Comparison of ENCODE assay signal across 8 mouse cellular contexts in the genomic region with DNA sequence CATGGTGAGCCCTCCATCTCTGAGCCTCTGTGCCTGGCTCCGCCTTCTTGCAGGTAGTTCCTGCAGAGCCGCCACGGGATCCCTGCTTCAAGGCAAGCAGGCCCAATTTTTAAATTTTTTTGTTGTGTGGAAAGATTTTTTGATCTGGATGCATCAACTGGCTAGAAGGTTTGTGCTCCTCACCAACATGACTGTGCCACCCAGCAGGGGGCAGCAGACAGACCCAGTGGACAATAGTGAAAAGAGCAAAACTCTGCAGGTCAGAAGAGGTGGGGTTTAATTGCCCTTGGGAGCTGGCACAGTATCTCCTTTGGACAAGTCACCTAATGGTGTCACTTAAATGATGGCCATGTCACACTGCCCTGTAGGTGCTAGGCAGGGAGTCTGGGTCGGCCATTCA.
DNase-seq lines count a peak whose midpoint lies in the region; ATAC-seq and TF ChIP-seq lines count a peak whose summit lies in the region.

No protein-coding gene starts in this region.

- TF ChIP-seq POLR2A in bone marrow, adult 2 months (IDR thresholded peaks at IDR 0.05; ENCODE audit: borderline replicate concordance, control insufficient read depth, low read depth, low read length), result no peak

- peak; percentile 53 for DNase-seq in neural tube, embryonic 10.5 days (ENCODE audit: extremely low spot score, low spot score)
- peak; percentile 25 for DNase-seq in forelimb bud, embryonic 11.5 days (ENCODE audit: low read depth, low spot score)
- DNase-seq in kidney, postnatal 10 days, result peak; percentile 91
- peak; percentile 20 to 47 (median 34) for DNase-seq in liver, embryonic 14.5 days (ENCODE audit: low read depth in 3 of 3, low spot score in 3 of 3)
- peak; percentile 76 for DNase-seq in retina, postnatal 1 day
- peak; percentile 85 for DNase-seq in urinary bladder, postnatal 14 days (ENCODE audit: low spot score)

- peak; percentile 93 for TF ChIP-seq CTCF in bone marrow, adult 2 months (IDR thresholded peaks at IDR 0.05; ENCODE audit: control insufficient read depth, insufficient read depth, low read length)
- peak; percentile 83 for TF ChIP-seq CTCF in liver, embryonic 14.5 days (IDR thresholded peaks at IDR 0.05; ENCODE audit: low read depth)

- H3K27ac ChIP-seq in neural tube, embryonic 15.5 days (replicated peaks), result no peak overlapping the region
- H3K27ac ChIP-seq in bone marrow, adult 2 months (ENCODE audit: control insufficient read depth, insufficient read depth, low read depth, low read length, poor library complexity), result no peak overlapping the region
- no peak overlapping the region for H3K27ac ChIP-seq in liver, embryonic 14.5 days

- no peak overlapping the region for H3K4me3 ChIP-seq in neural tube, embryonic 15.5 days (replicated peaks)
- H3K4me3 ChIP-seq in bone marrow, adult 2 months (replicated peaks; ENCODE audit: control insufficient read depth, low read depth, low read length), result no peak overlapping the region
- H3K4me3 ChIP-seq in liver, embryonic 14.5 days (ENCODE audit: insufficient read depth in 1 of 2, low read depth in 2 of 2, low read length in 2 of 2), result no peak overlapping the region

- no peak overlapping the region for H3K4me2 ChIP-seq in neural tube, embryonic 15.5 days
- no peak overlapping the region for H3K4me2 ChIP-seq in liver, embryonic 14.5 days (ENCODE audit: low read depth)

- ATAC-seq in neural tube, embryonic 15.5 days (ENCODE audit: low FRiP score), result no peak
- no peak for ATAC-seq in liver, embryonic 14.5 days (ENCODE audit: insufficient read depth)

- H3K9ac ChIP-seq in neural tube, embryonic 15.5 days (replicated peaks), result no peak overlapping the region
- no peak overlapping the region for H3K9ac ChIP-seq in liver, embryonic 14.5 days (replicated peaks)

- peaks cover 6% of the 10 kb centered on the region; the same call in 1 of the 2 replicates for H3K4me1 ChIP-seq in neural tube, embryonic 15.5 days
- H3K4me1 ChIP-seq in bone marrow, adult 2 months (ENCODE audit: control insufficient read depth, insufficient read depth, low read length), result no peaks in the 10 kb centered on the region
- peaks cover 0 to 3% of the 10 kb centered on the region in 2 experiments; a peak in 3 of 4 replicates for H3K4me1 ChIP-seq in liver, embryonic 14.5 days (replicated peaks; ENCODE audit: control insufficient read depth in 2 of 2, insufficient read depth in 2 of 2, low read length in 1 of 2)

- 83% methylated on average over 4 of the region's 4 CpGs for WGBS in neural tube, embryonic 15.5 days
- WGBS in bone marrow, adult 2 months, result 61% methylated on average over 4 of the region's 4 CpGs
- 46% methylated on average over 4 of the region's 4 CpGs for WGBS in liver, embryonic 14.5 days (ENCODE audit: insufficient replicate concordance)

- no peaks in the 10 kb centered on the region for H3K27me3 ChIP-seq in neural tube, embryonic 15.5 days (replicated peaks)
- H3K27me3 ChIP-seq in liver, embryonic 14.5 days (ENCODE audit: control insufficient read depth, insufficient read depth, low read length), result no peaks in the 10 kb centered on the region

- no peak for TF ChIP-seq EP300 in liver, embryonic 14.5 days (IDR thresholded peaks at IDR 0.05; ENCODE audit: low read depth)

- H3K9me3 ChIP-seq in neural tube, embryonic 15.5 days (replicated peaks), result no peaks in the 10 kb centered on the region
- H3K9me3 ChIP-seq in liver, embryonic 14.5 days (ENCODE audit: control insufficient read depth, low read length), result no peaks in the 10 kb centered on the region

- H3K36me3 ChIP-seq in neural tube, embryonic 15.5 days, result no peaks in the 10 kb centered on the region
- H3K36me3 ChIP-seq in liver, embryonic 14.5 days (replicated peaks; ENCODE audit: control insufficient read depth, insufficient read depth, low read depth), result no peaks in the 10 kb centered on the region

Comparison
In these comparisons a context has a peak if more than half of its experiments do, and no peak if none do; other contexts are left out.
1. DNase-seq: peak in every context shown above with its lines; median percentile 91 in kidney, postnatal 10 days; 85 in urinary bladder, postnatal 14 days; 76 in retina, postnatal 1 day; 53 in neural tube, embryonic 10.5 days; 34 in liver, embryonic 14.5 days; 25 in forelimb bud, embryonic 11.5 days.